Mouse (Mus musculus): Measurements from ENCODE around the gene Hspb1. TPM values are rescaled to one million over a fixed set of nuclear protein-coding genes. Genes with fewer than 3 reads are reported as not detected.

Hspb1 gene
- total RNA-seq, 4 experiments from 2014 or later, result 17.8 to 30.2 (median 23.0) TPM

- DNase-seq (ENCODE audit: low spot score in 2 of 2), result no peak
These were observed 23.1 kb downstream of the Hspb1 start for GRCm38 (mm10) chr5:135910813-135911212.

DNA sequence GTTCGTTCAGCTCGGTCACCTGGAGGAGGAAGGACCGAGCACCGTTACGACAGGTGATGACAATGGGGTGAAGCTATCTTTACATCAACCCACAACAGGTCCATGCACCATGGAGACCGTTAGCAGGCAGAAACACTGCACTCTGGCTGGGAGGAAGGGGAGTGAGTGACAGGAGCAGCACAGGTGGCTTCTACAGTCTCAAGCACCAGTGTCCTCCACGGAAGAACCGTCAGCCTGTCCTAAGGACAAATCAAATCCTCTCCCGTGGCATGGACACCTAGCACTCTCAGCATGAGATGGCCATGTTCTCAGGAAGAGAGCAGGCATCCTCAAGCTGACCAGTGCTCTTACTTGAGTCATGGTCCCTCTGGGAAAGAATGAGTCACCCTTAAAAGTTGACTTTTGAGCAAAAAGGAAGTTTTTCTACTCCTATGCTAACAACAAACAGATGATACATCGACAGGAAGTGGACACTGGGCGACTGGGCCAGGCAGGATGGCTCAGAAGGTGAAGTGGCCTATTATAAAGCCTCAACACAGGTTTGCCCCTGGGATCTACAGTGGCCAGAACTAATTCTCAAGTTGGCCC lies 24.0 kb downstream of the Hspb1 start:
- DNase-seq (ENCODE audit: low spot score in 2 of 2), result no peak

GRCm38 (mm10) chr5:135913201-135913600 lies 25.5 kb downstream of the Hspb1 start:
- no peak for DNase-seq (ENCODE audit: low spot score in 2 of 2)

DNA sequence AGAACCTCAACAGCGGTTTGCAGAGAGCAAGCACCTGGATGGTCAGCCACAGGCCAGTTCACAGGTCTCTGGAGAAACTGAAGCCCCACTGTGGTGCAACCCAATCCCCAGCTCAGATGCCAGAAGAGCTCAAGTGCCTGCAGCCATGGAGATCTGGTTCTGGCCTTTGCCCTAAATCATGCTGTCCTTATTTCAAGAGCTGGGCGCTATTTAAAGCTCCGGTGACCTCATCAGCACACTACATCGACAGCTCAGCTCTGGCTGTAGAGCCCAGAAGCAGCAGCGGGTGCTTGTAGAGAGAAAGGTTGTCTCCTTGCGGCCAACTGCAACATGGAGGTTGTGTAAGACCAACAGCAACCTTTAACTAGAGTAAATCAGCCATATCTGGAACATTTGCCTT lies 26.4 kb downstream of the Hspb1 start:
- DNase-seq (ENCODE audit: low spot score in 2 of 2), result no peak

GRCm38 (mm10) chr5:135916051-135916565 lies 28.4 kb downstream of the Hspb1 start:
- no peak for DNase-seq (ENCODE audit: low spot score in 2 of 2)

GRCm38 (mm10) chr5:135916601-135917000 lies 28.9 kb downstream of the Hspb1 start:
- DNase-seq (ENCODE audit: low spot score in 2 of 2), result no peak

GRCm38 (mm10) chr5:135917327-135918058 lies 29.8 kb downstream of the Hspb1 start:
- no peak for DNase-seq (ENCODE audit: low spot score in 2 of 2)

- DNase-seq (ENCODE audit: low spot score in 2 of 2), result no peak
These were observed 30.3 kb downstream of the Hspb1 start for GRCm38 (mm10) chr5:135918059-135918437.

GRCm38 (mm10) chr5:135918593-135918992 lies 30.9 kb downstream of the Hspb1 start:
- no peak for DNase-seq (ENCODE audit: low spot score in 2 of 2)

GRCm38 (mm10) chr5:135919902-135920301 lies 32.2 kb downstream of the Hspb1 start:
- DNase-seq (ENCODE audit: low spot score in 2 of 2), result no peak

- no peak for DNase-seq (ENCODE audit: low spot score in 2 of 2)
These were observed 36.2 kb downstream of the Hspb1 start for GRCm38 (mm10) chr5:135923901-135924300.

GRCm38 (mm10) chr5:135929685-135930424 lies 42.1 kb downstream of the Hspb1 start:
- no peak for DNase-seq (ENCODE audit: low spot score in 2 of 2)

DNA sequence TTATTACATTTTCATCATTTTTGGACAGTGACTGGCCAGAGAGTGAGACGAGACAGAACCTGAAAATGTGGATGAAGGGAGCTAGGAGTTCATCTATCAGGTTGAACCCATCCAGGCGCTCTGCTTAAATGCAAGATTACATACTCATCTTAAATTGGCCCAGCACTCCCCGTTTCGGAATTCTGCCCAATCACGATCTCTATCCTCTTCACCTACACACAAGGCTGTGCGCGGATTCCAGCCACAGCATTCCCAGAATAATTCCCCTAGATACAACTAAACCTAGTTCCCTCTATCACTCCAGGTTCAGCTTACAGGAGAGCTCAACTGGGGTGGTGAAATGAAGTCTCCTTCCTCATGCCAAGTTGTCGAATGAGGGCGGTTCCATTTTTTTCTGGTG lies 43.8 kb downstream of the Hspb1 start:
- no peak for DNase-seq (ENCODE audit: low spot score in 2 of 2)

DNA sequence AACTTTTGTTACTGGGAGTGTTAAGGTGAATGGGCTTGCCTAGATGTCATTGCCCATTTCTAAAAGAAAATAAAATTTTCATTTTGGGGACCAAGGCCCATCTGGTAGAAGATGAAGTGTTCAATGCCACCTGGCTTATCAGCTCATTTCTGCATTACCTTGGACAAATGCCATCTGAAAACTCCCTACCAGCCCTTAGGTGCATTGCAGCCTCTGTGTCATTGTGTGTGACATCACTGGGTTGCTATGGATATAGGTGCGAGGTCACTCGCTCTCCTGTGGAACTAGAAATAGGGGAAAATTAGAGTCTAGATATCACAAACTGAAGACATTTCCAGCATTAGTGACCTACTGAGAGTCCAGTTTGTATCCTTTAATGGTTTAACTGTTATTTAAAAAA lies 44.6 kb downstream of the Hspb1 start:
- DNase-seq (ENCODE audit: low spot score in 2 of 2), result no peak

DNA sequence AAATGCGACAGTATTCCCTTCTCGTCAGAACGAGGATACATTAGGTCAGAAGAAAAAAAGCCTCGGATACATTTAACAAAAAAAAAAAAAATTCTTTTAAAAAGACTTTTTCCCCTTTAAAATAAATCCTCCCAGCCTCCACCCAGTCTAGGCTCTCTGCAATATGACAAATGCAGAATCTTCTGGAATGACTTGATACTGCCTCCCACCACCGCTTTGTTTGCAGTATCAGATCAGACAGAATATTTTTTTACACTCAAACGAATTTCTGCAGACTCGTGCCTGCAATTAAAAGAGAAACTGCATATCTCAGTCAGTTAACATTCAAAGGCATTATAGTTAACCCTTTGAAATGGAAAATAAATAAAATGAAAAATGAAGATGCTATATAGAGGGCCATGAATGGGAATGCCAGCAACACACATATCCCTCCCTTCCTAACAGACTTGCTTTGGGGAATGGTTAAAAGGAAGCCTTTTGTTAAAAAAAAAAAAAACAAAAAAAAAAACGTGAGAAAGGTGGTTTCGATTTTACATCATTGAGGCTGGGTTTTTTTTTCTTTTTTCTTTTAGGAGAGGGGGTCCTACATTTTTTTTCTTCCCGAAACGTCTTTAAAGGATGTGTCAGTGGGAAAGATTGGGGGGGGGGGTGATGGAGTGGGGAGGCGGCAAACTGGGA lies 45.6 kb downstream of the Hspb1 start:
- no peak for DNase-seq (ENCODE audit: low spot score in 2 of 2)

DNA sequence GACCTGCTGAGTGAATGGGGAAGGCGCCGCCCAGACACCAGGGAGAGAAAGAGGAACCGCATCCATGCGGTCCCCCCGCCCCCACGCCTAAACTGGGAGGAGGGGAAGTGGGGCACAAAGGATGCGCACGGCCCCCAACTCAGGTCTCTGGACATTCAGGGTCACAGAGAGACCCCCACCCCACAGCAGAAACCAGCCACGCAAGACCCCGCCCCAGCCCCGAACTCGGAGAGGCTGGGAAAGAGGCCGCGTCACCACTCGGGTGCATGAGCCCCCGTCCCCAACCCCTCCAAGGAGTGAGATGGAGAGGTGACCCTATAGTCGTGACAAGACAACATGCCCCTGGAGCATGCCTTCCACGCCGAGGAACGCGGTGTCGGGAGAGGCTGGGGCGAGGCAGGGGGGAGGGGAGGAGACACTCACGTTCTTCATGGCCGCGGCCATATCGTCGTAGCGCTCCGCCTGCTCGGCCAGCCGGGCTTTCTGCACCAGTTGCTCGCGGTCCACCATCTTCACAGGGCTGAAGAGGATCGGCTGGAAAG lies 46.3 kb downstream of the Hspb1 start:
- peak; percentile 63 to 67 for DNase-seq (ENCODE audit: low spot score in 2 of 2)

GRCm38 (mm10) chr5:135934481-135935175 lies 46.9 kb downstream of the Hspb1 start, which contains the start of gene Ywhag:
Gene Ywhag (minus strand): TSS chr5:135934616.
- DNase-seq (ENCODE audit: low spot score in 2 of 2), result peak; percentile 95 to 96

DNA sequence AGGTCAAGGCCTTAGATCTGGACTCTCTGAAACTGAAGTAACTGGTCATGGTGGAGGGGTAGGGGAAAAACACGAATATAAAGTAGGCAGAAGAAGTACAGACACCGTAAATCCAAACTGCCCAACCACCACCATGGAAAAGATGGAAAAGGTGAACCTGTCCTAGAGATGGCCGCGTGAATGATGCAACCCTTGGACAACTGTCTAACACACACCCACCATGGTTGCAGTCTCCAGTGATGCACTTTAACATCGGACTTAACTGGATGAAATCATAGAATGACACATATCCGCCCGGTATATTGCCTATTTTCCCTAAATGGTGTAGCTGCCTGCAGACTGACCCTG lies 47.4 kb downstream of the Hspb1 start:
- DNase-seq (ENCODE audit: low spot score in 2 of 2), result no peak

GRCm38 (mm10) chr5:135935641-135936190 lies 48.0 kb downstream of the Hspb1 start:
- no peak for DNase-seq (ENCODE audit: low spot score in 2 of 2)
